Mouse (Mus musculus): ENCODE measurements around the gene Klc1.

DNA sequence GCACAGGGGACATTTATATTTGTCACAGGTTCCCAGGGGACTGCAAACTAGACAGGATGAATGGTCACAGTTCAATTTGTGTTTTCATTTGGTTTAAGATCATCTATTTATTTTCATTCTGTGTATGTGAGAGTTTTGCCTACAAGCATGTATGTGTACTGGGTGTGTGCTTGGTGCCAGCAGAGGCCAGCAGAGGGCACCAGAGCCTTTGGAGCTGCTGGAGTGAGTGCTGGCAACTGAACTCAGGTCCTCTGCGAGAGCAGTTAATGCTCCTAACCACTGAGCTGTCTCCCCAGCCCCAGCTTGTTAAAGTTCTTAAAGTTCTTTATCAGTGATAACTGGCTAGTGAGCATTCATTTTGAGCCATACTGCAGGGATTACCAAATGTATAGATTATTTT lies 20.9 kb downstream of the Klc1 start:
- TF ChIP-seq CTCF (IDR thresholded peaks at IDR 0.05; ENCODE audit: extremely low read depth, insufficient read depth, low read length) (no peak), POLR2A (IDR thresholded peaks at IDR 0.05; ENCODE audit: extremely low read depth, insufficient read depth, low read length) (no peak)
